Mouse (Mus musculus): ENCODE results near the gene Hapln2. TPM values are rescaled to one million over a fixed set of nuclear protein-coding genes. Genes with fewer than 3 reads are reported as not detected.

Gene Hapln2
- polyA plus RNA-seq (2017; shearing (Covaris generic)), result under 1 TPM in 1 of 2 experiments, not detected in 1; 0.17 TPM

DNA sequence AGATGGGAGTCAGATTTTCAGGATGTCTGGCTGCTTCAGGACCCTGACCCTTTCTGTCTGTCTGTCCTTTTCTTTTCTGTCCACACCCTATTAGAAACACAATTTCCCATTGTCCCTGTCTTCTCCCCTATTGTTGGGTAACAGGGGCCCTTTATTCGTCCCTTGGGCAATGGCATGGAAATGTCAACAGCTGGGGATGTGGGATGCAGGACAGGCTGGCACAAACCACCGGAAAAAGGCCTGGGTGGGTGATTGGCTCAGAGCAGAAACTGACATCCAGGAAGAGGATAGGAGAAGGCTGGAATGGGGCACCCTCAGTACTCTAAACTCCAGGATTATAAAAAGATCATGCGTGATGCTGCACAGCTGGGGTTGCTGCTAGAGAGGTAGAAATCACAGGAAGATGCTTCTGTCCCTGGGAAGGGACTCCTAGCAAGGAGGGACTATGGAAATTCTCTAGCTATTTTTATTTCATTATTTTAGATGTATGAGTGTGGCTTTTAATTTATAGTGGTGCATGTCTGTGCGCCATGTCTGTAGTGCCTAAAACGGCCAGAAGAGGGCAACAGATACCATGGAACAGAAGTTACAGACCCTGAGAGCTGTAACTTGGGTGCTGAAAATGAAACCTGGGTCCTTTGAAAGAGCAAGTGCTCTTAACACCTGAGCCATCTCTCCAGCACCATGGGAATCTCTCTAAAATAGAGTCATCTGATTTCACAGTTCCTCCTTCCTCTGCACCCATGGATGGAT, at the start of gene Hapln2:
TSS of gene Hapln2 (minus strand) at position 150 of the 753 bp plus-strand sequence.
- ATAC-seq, result no peak

DNA sequence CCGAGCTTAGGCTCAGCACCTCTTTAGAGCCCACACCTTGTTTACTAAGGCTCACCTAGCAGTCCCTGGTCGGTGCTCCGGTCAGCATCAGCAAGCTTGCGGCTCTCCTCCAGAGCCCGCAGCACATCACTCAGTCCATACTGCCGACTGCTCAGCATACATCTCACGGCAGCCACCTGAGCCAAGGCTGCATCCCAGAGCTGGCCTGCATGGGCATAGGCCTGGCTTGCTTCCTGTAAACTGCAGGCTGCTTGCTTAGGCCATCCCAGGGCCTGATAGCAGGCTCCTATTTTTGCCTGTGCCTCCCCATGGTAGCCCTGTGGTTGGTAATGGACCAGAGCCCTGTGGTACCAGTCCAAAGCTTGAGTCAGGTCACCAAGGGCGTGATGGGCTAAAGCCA, 47.4 kb upstream of the Hapln2 start:
- ATAC-seq, result no peak

DNA sequence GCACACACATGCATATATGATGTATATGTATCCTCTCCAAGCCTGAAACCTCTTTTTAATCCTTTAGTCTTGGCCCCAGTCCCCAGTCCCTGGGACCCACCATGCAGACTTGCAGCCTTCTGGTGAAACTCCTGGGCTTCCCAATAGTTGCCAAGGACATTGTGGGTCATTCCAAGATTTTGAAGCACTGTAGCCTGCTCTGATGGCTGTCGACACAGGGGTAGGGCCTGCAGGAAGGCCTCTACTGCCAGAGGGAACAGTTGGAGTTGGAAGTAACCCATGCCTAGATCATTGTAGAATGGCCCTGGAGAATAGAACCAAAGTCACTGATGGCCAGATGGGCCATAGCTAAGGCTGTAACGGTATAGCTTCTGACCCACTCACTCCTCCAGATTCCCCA, 47.0 kb upstream of the Hapln2 start:
- ATAC-seq, result no peak

DNA sequence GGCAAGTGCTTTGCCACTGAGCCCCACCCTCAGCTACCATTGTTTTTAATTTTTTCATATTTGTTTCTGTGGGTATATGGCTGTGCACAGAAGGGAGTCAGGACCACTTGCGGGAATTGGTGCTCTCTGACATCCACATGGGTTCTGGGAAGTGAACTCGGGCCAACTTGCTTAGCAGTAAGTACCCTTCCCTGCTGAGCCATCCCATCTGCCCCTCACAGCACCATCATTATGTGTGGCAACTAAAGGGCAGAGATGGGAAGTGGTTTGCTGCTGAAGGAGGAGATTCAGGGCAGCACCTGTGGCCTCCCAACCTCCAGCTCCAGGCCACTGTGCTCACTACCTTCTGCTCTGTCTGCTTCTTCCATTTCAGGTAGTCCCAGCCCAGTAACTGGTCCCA, 46.2 kb upstream of the Hapln2 start:
- no peak for ATAC-seq

DNA sequence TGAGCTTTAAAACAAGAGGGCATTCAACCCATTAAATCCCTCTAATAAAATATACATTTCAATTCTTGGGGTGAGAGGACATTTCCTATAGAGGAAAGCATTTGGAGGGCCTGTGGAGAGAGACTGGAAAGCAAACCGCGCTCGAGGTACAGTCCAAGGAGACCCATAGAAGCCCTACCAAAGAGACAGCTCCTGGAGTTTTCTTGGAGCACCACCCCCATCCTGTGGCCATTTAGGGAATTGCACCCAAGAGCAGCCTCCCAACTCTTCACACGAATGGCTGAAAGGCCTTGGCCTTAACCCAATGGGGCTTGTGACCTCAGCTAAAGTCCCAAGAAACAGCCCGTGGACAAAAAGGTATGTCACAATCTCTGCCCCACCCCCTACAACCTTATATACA, 44.4 kb upstream of the Hapln2 start:
- peak; percentile 75 for ATAC-seq

DNA sequence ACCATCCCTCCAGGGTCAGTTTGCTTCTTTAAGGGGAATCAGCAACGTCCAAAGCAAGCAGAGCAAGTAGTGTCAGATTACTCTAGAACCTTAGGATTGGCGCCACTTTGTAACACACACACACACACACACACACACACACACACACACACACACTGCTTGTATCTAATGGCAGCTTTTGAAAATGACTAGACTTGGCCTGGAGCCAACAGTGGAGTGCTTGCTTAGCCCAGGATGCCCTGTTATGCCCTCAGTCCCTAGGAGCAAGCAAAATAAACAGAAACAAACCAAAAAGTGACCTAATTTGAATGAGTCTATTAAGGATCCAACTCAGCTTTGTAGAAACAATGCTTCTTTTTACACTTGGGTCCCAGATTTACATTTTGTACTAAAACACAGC, 41.0 kb upstream of the Hapln2 start:
- ATAC-seq, result no peak

DNA sequence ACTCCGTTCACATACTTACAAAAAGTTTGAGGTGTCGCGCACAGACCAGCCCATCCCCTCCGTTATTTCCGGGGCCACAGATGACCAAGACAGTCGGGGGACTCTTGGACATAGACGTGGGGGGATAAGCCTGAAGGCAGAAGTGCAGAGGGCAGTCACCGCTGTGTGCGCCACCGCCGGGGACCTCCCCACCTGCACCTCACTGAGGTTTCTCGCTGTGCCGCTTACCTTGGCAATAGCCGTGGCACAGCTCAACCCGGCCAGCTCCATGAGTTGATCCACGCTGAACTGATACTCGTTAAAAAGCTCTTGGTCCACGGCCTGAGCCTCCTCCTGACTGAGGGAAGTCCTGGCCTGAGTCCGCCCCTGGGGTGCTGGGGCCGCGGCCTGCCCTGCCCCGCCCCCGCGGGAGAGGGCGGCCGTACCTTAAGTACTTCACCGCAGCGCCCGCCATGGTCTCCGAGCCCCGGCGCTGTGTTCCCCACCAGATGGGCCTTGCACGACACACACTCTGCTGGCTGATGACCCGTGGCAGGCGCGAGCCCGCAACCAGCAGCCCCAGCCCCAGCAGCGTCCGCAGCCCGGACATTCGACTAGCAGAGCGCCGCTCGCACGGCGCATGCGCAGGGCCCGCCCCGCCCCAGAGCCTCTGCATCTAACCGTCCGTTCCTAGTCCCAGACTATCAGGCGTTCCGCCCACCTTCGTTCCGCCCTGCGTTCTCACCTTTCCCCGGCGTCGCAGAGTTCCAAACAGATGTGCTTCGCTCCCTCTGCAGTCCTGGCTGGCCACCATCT, 30.7 kb upstream of the Hapln2 start, which contains the start of gene Naxe:
TSS of gene Naxe (minus strand) at position 594 of the 795 bp plus-strand sequence.
- ATAC-seq, result peak; percentile 92

DNA sequence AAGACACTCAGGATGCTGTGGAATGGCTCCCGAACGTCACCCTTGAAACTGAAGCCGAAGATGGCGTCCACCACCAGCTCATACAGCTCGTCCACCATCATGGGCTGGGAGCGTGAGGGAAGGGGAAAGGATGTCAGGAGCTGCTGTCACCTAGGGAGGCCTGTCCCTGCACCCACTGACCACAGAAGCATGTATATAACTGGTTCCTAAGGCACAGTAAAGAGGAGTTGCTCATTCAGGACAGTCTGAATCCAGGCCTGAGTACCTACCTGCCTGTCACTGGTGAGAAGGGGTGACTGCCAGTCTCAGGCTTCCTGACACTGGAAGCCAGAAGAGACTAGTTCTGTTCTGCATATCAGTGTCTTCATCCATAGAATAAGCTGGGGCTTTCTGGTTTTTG, 29.6 kb upstream of the Hapln2 start:
- ATAC-seq, result no peak

DNA sequence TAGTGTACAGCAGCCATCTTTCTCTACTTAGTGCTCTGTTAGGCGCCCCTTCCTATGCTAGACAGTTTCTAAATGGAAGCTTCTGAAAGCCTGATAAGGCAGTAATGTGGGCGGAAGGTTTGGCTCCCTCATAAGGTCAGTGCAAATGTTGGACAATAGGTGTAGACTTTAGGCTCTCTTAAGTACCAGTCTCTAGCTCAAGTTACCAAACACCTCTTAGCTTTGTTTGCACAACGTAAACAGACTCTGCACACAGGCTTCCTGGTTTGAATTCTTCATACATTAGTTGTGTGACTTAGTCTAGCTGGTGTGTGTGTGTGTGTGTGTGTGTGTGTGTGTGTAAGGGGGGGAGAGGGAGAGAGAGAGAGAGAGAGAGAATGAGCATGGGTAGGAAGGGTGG, 22.1 kb upstream of the Hapln2 start:
- ATAC-seq, result no peak

DNA sequence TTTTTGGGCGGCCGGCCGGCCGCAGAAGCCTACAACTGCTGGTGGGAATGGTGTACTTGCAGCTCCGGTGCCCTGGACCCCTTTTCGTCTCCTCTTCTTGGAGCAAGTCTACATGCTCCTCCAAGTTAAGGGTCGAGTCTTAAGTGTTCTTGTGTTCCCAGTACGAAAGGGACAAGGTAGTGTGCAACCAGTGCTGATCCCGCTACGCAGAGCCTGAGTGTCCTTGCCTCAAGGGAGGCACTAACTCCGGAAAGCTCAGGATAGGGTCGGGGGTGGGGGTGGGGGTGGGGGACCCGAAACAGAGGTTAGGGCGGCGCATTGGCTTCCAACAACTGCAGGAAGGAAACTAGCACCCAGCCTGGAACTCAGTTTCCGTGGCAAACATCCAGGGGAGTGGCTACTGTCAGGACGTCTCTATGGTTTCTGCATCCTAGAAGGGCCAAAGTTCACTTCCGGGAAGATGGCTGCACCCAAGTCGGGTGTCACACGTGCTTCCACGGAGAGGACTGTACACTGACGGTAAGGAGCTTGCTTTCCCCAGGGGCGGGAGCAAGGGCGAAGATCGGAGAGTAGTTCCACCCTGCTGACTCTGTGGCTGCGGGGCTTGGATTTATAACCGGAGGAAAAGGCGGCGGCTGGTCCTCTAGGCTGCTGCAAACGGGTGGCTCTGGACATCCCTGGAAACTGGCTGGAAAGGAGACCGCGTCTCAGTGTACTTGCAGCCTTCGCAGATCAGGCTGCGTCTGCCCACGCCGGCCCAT, 15.5 kb upstream of the Hapln2 start, which contains the start of gene Gpatch4:
TSS of gene Gpatch4 (plus strand) at position 448 of the 761 bp plus-strand sequence.
- ATAC-seq, result peak; percentile 99

DNA sequence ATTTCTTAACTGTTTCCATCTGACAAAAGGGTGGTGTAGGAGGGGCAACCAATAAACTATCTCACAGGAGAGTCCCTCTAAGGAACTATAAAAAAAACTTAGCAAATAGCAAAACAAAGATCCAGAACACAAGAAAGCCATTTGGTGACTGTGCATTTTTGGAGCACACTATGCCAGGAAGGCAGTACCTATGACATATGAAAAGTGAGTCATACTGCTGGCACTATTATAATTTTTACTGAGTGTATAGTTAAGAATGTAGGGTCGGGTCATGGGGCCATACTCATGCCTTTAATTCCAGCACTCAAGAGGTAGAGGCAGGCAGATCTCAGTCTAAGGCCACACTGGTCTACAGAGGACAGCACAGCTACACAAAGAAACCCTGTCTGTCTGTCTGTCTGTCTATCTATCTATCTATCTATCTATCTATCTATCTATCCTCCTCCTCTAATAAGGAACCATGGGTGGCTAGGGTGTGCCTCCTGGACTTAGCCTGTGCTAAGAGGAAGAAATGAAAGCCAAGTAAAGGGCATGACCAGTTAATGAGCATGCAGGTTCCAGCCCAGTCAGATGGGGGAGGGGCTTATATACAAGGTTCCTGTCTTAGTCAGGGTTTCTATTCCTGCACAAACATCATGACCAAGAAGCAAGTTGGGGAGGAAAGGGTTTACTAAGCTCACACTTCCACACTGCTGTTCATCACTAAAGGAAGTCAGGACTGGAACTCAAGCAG, 8.3 kb upstream of the Hapln2 start:
- no peak for ATAC-seq

DNA sequence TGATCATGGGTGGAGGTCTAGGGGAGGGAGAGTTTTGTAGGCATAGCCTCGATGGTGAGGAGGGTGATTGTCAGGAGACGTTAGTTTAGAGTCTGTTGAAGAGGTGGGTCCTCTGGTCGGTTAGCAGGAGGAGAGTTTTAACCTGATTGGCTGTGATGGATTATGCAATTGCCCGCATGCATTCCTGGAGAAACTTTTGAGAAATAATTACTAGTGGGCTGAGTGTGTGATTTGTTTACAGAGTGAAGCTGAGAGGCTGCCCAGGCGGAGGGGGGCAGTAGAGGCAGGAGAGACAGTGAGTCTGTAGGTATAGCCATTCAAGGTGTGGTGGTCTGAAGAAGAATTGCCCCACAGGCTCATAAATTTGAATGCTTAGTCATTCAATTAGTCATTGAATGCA, 6.1 kb upstream of the Hapln2 start:
- no peak for ATAC-seq

DNA sequence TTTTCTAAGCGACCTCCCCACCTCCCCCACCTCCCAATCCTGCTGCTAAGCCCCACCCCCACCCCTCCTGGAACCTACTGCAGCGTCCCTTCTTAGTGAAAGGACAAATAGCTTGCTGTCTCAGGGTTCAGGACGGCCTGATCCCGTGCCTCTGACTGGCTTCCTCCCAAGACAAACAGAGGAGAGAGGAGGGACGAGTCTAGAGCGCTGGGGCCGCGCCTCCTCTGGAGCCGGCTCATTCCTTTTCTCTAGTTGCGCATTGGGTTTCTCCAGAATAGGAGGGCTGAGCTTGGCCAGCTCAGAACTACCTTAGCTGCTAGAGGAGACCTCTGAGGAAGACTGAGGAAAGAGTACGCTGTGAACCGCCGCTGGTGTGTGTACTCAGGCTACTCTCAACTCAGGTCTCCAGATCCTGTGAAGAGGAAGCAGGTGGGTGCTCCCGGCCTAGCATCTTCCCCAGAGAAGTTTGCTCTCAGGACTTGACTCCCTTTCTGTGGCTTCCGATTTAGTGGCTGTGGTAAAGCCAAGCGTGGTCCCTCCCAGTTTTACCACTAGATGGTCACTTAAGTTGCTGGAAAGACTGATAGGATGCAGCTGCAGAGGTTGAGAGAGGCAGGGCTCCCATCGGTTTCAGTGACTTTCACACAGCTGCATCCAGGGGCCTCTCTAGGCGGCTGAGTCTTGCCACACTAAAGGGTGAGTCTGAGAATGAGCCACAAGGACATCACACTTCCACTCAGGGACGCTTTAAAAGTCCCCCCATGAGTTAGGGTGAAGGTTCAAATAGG, 3.4 kb upstream of the Hapln2 start:
- ATAC-seq, result no peak

DNA sequence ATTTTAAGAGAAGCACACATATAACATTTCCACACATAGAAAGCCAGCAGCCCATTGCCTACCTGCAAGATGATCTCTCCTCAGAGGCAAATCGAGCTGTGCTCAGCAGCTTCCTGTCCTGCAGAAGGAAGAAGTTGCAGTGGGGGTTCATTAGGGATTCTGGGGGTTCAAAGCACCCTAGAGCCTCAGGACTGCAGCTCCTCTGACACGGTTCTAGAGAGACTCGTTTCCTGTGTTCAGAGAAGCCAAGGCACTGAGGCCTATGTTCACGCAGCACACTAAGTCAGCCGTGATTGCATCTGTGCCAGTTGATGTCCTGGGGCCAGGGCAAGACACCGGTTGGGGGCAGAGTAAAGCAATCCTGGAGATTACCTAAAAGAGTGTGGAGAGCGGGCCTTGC, 560 bp downstream of the Hapln2 start:
- ATAC-seq, result no peak

DNA sequence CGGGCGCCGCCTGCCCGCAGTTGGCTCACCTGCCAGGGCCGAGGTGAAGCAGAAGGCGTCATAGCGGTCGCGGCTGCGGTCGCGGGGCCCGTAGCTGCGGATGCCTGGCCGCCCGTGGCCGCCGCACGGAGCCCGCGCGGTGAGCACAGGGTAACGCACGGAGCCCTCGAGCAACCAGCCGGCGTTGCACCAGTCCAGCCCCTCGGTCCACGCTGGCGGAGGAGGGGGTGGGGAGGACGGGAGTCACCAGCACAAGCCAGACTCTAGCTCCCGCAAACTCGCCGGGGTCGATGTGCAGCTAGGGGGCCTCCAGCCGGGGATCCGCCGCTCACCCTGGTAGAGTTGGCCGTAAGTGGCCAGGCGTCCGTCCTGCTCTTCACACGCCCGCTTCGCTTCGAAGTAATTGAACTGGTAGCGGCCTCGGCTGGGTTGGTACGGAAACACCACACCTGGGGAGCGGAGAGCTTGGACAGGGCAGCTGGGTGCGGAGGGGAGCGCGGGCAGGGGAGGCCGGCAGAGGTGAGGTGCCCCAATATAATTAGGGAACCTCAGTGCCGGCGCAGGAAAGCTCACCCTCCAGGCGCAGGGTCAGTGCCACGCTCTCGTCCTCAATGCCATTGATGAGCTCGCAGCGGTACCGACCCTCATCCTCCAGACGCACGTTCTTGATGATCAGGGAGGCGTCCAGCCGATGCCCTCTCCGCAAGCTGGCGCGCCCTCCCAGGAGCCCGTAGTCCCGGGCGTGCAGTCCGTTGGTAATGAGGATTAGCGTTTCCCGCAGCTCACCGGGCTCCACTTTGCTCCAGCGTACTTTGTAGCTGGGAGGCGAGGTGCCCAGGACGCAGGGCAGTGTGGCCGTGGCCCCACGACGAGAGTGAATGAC, 4.0 kb downstream of the Hapln2 start:
- peak; percentile 56 for ATAC-seq

DNA sequence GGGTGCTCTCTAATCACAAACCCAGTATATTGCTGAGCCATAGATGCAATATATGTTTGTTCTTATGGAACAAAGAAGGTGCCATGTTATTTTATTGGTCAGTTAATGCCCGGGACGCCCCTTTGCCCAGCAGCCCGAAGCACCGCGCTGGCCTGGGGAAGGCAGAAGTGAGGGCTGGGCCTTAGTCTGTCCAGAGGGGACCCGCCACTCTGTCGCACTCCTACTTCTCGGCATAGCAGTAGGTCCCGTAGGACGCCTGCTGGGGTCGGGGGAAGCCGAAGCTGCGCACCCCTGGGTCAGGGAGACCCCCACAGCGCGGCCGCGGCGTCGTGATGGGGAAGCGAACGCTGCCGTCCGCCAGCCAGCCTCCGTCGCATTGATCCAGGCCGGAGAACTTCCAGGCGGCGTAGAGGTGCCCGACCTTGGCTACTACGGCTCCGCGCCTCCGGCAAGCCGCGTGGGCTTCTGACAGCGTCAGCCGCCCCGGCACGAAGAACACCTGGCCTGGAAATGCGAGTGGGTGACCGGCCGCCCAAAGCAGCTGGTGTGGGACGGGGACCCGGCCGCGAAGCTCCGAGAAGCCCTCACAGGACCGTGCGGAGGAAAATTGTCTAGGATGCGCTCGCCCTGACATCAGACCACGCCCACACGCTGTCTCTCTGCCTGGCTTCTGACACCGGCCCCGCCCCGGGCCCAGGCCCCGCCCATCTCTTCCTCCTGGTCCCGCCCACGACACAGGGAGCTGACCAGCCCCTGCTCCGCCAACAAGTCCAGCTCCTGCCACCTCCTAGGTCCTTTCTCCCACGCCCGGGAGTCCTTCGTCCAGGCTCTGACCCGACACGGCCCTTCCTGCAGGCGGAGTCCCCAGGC, 4.8 kb downstream of the Hapln2 start:
- ATAC-seq, result peak; percentile 77

DNA sequence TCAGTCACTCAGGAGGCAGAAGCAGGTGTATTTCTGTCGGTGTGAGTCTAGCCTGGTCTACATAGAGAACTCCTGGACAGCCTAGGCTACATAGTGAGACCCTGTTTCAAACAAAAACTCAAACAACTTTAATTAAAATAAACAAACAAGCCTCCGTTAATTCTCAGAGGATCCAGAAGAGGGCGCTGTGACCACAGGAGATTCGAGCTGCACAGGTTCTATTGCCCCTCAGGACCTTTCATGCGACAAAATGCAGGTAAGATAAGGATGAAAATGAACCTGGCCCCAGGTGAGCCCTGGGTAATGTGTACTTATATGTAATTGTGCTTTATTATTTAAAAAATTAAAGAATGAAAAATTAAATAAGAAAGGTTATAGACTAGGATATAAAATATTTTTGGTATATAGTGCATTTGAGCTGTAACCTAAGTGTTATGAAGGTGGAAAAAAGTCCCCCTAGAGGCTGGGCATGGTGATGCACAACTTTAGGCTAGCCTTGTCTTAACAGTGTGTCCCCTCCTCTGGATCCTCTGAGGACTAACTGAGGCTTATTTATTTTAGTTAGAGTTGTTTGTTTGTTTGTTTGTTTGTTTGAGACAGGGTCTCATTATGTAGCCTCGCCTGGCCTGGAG, 16.6 kb downstream of the Hapln2 start:
- peak; percentile 51 for ATAC-seq

DNA sequence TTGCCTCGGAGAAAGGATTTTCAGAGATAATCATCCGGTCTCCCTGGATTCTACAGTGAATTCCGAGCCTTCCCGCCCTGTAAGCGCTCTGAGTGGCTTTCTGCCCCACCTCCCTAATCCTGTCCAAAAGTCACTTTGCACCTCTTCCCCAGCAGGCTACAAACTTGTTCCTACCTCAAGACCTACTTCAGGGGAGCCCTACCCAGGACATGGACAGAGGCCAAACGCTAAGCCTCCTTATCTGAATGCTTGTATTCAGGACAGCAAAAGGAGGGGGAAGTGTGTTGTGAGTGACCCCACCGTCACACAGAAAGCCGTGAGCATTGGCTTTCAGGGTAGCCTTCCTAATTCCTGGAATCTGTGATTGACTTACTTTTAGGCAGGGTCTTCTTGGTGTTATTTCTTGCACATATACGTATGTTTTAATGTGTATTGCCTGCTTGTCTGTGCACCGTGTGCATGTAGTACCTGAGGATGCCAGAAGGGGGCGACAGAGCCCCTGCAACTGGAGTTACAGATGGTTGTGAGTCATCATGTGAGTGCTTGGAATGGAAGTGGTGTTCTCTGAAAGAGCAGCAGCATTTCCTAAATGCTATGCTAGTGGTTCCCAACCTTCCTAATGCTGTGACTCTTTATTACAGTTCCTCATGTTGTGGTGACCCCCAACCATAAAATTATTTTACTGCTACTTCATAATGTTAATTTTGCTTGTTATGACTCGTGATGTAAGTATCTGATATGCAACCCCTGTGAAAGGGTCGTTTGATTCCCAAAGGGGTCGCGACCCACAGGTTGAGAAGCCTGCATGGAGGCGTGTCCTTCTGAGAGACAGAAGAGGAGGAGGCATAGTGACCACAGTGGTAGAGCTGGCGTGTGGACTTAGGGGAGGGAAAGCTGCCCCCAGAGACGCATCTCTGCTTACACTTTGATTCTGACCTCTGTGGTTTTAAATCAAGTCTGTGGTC, 21.3 kb downstream of the Hapln2 start:
- ATAC-seq, result no peak
